Mouse (Mus musculus) olfactory bulb, adult 2 months (tissue): Measurements from ENCODE around the gene Car10. TPM values are rescaled to one million over a fixed set of nuclear protein-coding genes. Genes with fewer than 3 reads are reported as not detected.
"Not testable (repeated sequence)": the region's sequence is repeated elsewhere in the genome, so short reads cannot be mapped to it uniquely, and the experiment has no call there.

ENCODE experiments used
- H3K27ac ChIP-seq: fragments of 200-500 bp; 2 replicates; pipeline ENCODE4 v1.5.1; 2012; ENCODE audit warnings: low read depth, low read length; ENCODE audit not compliant: insufficient read depth
- H3K4me1 ChIP-seq: fragments of 200-500 bp; 2 replicates; pipeline ENCODE4 v1.6.1; 2012; ENCODE audit warnings: low read length; ENCODE audit not compliant: control insufficient read depth, insufficient read depth
- H3K4me3 ChIP-seq: fragments of 200-500 bp; 2 replicates; pipeline ENCODE4 v1.5.1; 2012; ENCODE audit warnings: mild to moderate bottlenecking, low read depth, low read length, moderate library complexity; ENCODE audit not compliant: insufficient read depth
- CTCF ChIP-seq: fragments of 200-500 bp; IDR thresholded peaks from 2 replicates; pipeline ENCODE4 v1.5.1; 2012; ENCODE audit warnings: low read depth, mild to moderate bottlenecking, low read length, moderate library complexity; ENCODE audit not compliant: insufficient read depth
- POLR2A ChIP-seq: fragments of 200-500 bp; IDR thresholded peaks from 2 replicates; pipeline ENCODE4 v1.6.1; 2012; ENCODE audit warnings: mild to moderate bottlenecking, low read depth, low read length, moderate library complexity; ENCODE audit not compliant: insufficient read depth
- WGBS: fragments of 180-500 bp; shearing (Covaris S2); methylation state at CpG from one replicate; pipeline ENCODE4 v1.1.7; 2018; 5-methylcytosine and 5-hydroxymethylcytosine counted together
- polyA plus RNA-seq: library from polyadenylated mRNA; stranded (reverse); fragments of >200 nt; gene quantifications from 2 replicates; pipeline ENCODE4 v1.2.4, GENCODE M21; 2012; ENCODE audit warnings: low replicate concordance; ENCODE audit not compliant: missing spikeins, insufficient read depth, insufficient read length

The Car10 gene
- polyA plus RNA-seq, 1 experiment, result not detected

GRCm38 (mm10) chr11:93343961-93344360 is 246.1 kb downstream of the Car10 start:
- no peaks in the 10 kb centered on the region for H3K4me1 ChIP-seq
- 94% methylated on average over 3 of the region's 3 CpGs for WGBS
- H3K4me3 ChIP-seq, result no peak overlapping the region
- H3K27ac ChIP-seq, result no peak overlapping the region
- TF ChIP-seq POLR2A (no peak), CTCF (no peak)

- H3K27ac ChIP-seq, result no peak overlapping the region
- H3K4me3 ChIP-seq, result no peak overlapping the region
- WGBS, result 65% methylated on average over 3 of the region's 3 CpGs
- TF ChIP-seq POLR2A (no peak), CTCF (no peak)
- no peaks in the 10 kb centered on the region for H3K4me1 ChIP-seq
These were observed 247.0 kb downstream of the Car10 start for GRCm38 (mm10) chr11:93344869-93345268.

- Histone ChIP-seq H3K4me3 (no peak overlapping the region), H3K27ac (no peak overlapping the region), H3K4me1 (no peaks in the 10 kb centered on the region)
- TF ChIP-seq POLR2A, result no peak
- TF ChIP-seq CTCF, result no peak
- WGBS, result 80% methylated on average over 2 of the region's 2 CpGs
These were observed 263.7 kb downstream of the Car10 start for GRCm38 (mm10) chr11:93361576-93361975.

GRCm38 (mm10) chr11:93364171-93364570 is 266.3 kb downstream of the Car10 start:
- no peaks in the 10 kb centered on the region for H3K4me1 ChIP-seq
- H3K27ac ChIP-seq, result no peak overlapping the region
- TF ChIP-seq CTCF (no peak), POLR2A (no peak)
- H3K4me3 ChIP-seq, result no peak overlapping the region

- Histone ChIP-seq H3K4me1 (no peaks in the 10 kb centered on the region), H3K4me3 (no peak overlapping the region), H3K27ac (no peak overlapping the region)
- no peak for TF ChIP-seq POLR2A
- TF ChIP-seq CTCF, result no peak
- WGBS, result 46% methylated on average over 4 of the region's 4 CpGs
These were observed 269.4 kb downstream of the Car10 start for GRCm38 (mm10) chr11:93367244-93367643.

GRCm38 (mm10) chr11:93367740-93368139 is 269.9 kb downstream of the Car10 start:
- H3K4me1 ChIP-seq, result no peaks in the 10 kb centered on the region
- H3K27ac ChIP-seq, result no peak overlapping the region
- TF ChIP-seq CTCF (no peak), POLR2A (no peak)
- WGBS, result 70% methylated on average over 5 of the region's 5 CpGs
- H3K4me3 ChIP-seq, result no peak overlapping the region

GRCm38 (mm10) chr11:93373697-93374354 is 276.0 kb downstream of the Car10 start:
- Histone ChIP-seq H3K4me1 (no peaks in the 10 kb centered on the region), H3K27ac (no peak overlapping the region), H3K4me3 (no peak overlapping the region)
- TF ChIP-seq CTCF (no peak), POLR2A (no peak)
- 74% methylated on average over 4 of the region's 4 CpGs for WGBS

- Histone ChIP-seq H3K27ac (no peak overlapping the region), H3K4me1 (no peaks in the 10 kb centered on the region), H3K4me3 (no peak overlapping the region)
- 92% methylated on average over 4 of the region's 4 CpGs for WGBS
- TF ChIP-seq POLR2A, result no peak
- no peak for TF ChIP-seq CTCF
These were observed 293.3 kb downstream of the Car10 start for GRCm38 (mm10) chr11:93391159-93391558.

GRCm38 (mm10) chr11:93393371-93393770 is 295.5 kb downstream of the Car10 start:
- not testable (repeated sequence) for H3K4me1 ChIP-seq, H3K4me3 ChIP-seq

GRCm38 (mm10) chr11:93396356-93396755 is 298.5 kb downstream of the Car10 start:
- 97% methylated on average over 2 of the region's 2 CpGs for WGBS
- no peak overlapping the region for H3K4me3 ChIP-seq
- no peaks in the 10 kb centered on the region for H3K4me1 ChIP-seq
- TF ChIP-seq POLR2A (no peak), CTCF (no peak)
- no peak overlapping the region for H3K27ac ChIP-seq

More at GRCm38 (mm10) chr11:93393371-93393770, 295.5 kb downstream of the Car10 start:
- not testable (repeated sequence) for H3K27ac ChIP-seq

- H3K4me1 ChIP-seq, H3K27ac ChIP-seq, H3K4me3 ChIP-seq: not testable (repeated sequence)
- 82% methylated on average over 1 of the region's 1 CpGs for WGBS
These were observed 303.3 kb downstream of the Car10 start for GRCm38 (mm10) chr11:93401167-93401566.
